Mouse (Mus musculus) hindbrain, embryonic 12.5 days (tissue): ENCODE data around the gene Abcd3. TPM values are rescaled to one million over a fixed set of nuclear protein-coding genes. Genes with fewer than 3 reads are reported as not detected.
"Not testable (repeated sequence)": the region's sequence is repeated elsewhere in the genome, so short reads cannot be mapped to it uniquely, and the experiment has no call there.

Source experiments
- ATAC-seq: fragments of 200-750 bp; cut with Nextera tagmentation; 2 replicates; pipeline ENCODE4 v1.8.0; 2017; ENCODE audit warnings: moderate TSS enrichment; ENCODE audit not compliant: low FRiP score
- H3K27ac ChIP-seq: fragments of 300-500 bp; sonication (generic); 2 replicates; pipeline ENCODE4 v1.5.1; 2016; ENCODE audit warnings: mild to moderate bottlenecking
- H3K27me3 ChIP-seq: fragments of 300-500 bp; sonication (generic); 2 replicates; pipeline ENCODE4 v1.6.1; 2016; ENCODE audit warnings: mild to moderate bottlenecking
- H3K36me3 ChIP-seq: fragments of 300-500 bp; sonication (generic); 2 replicates; pipeline ENCODE4 v1.6.1; 2016; ENCODE audit warnings: mild to moderate bottlenecking
- H3K4me1 ChIP-seq: fragments of 300-500 bp; sonication (generic); 2 replicates; pipeline ENCODE4 v1.6.1; 2016
- H3K4me2 ChIP-seq: fragments of 300-500 bp; sonication (generic); replicated peaks from 2 replicates; pipeline ENCODE4 v1.6.1; 2016; ENCODE audit warnings: mild to moderate bottlenecking
- H3K4me3 ChIP-seq: fragments of 300-500 bp; sonication (generic); 2 replicates; pipeline ENCODE4 v1.5.1; 2016; ENCODE audit warnings: mild to moderate bottlenecking
- H3K9ac ChIP-seq: fragments of 300-500 bp; sonication (generic); 2 replicates; pipeline ENCODE4 v1.6.1; 2016; ENCODE audit warnings: mild to moderate bottlenecking, moderate library complexity
- H3K9me3 ChIP-seq: fragments of 300-500 bp; sonication (generic); replicated peaks from 2 replicates; pipeline ENCODE4 v1.6.1; 2016; ENCODE audit warnings: mild to moderate bottlenecking
- WGBS: fragments of 180-500 bp; shearing (Covaris S2); methylation state at CpG from one replicate; pipeline ENCODE4 v1.1.7; 2016; 5-methylcytosine and 5-hydroxymethylcytosine counted together
- polyA plus RNA-seq: library from polyadenylated mRNA; unstranded; fragments of >200 nt; fragmentation: Nextera tagmentation; extraction: Ambion mirVana; gene quantifications from 2 replicates; pipeline ENCODE4 v1.2.1, GENCODE M21; 2016

Gene Abcd3
- polyA plus RNA-seq, 1 experiment from 2014 or later = 65.3 TPM

- no peak overlapping the region for H3K27ac ChIP-seq
- H3K9me3 ChIP-seq = no peaks in the 10 kb centered on the region
- H3K27me3 ChIP-seq = no peaks in the 10 kb centered on the region
- peak overlapping the region; percentile 82 for H3K4me3 ChIP-seq
- peak overlapping the region; percentile 87; the same call in 1 of the 2 replicates for H3K9ac ChIP-seq
- WGBS = 76% methylated on average over 5 of the region's 5 CpGs
- peaks cover 14% of the 10 kb centered on the region for H3K4me1 ChIP-seq
- ATAC-seq = no peak
- H3K4me2 ChIP-seq = peak overlapping the region; percentile 61
- no peaks in the 10 kb centered on the region for H3K36me3 ChIP-seq
These were observed 1.3 kb downstream of the Abcd3 start for GRCm38 (mm10) chr3:121813834-121814233.

- WGBS = 89% methylated on average over 3 of the region's 3 CpGs
- no peak overlapping the region for H3K4me2 ChIP-seq
- H3K27ac ChIP-seq = no peak overlapping the region
- H3K9me3 ChIP-seq = no peaks in the 10 kb centered on the region
- 0 out of 2 replicates have a peak, but pooled peaks cover 2% of the 10 kb centered on the region for H3K4me1 ChIP-seq
- 0 out of 2 replicates have a peak, but pooled peaks cover 3% of the 10 kb centered on the region for H3K36me3 ChIP-seq
- no peak for ATAC-seq
- no peak overlapping the region for H3K4me3 ChIP-seq
- H3K9ac ChIP-seq = no peak overlapping the region
- H3K27me3 ChIP-seq = no peaks in the 10 kb centered on the region
These were observed 6.9 kb downstream of the Abcd3 start for GRCm38 (mm10) chr3:121808246-121808645.

GRCm38 (mm10) chr3:121794214-121794613 lies 20.9 kb downstream of the Abcd3 start:
- no peak overlapping the region for H3K27ac ChIP-seq
- H3K4me3 ChIP-seq = no peak overlapping the region
- 0 out of 2 replicates have a peak, but pooled peaks cover 5% of the 10 kb centered on the region for H3K9me3 ChIP-seq
- H3K27me3 ChIP-seq = no peaks in the 10 kb centered on the region
- 50% methylated on average over 2 of the region's 2 CpGs for WGBS
- H3K4me1 ChIP-seq = no peaks in the 10 kb centered on the region; the same call in 1 of the 2 replicates
- no peak overlapping the region for H3K9ac ChIP-seq
- H3K36me3 ChIP-seq = no peaks in the 10 kb centered on the region
- H3K4me2 ChIP-seq = no peak overlapping the region
- ATAC-seq = no peak

- Histone ChIP-seq H3K4me1 (no peaks in the 10 kb centered on the region; the same call in 1 of the 2 replicates), H3K4me3 (no peak overlapping the region), H3K27ac (no peak overlapping the region), H3K9me3 (no peaks in the 10 kb centered on the region), H3K9ac (no peak overlapping the region), H3K27me3 (no peaks in the 10 kb centered on the region), H3K4me2 (no peak overlapping the region), H3K36me3 (no peaks in the 10 kb centered on the region)
- WGBS = 80% methylated on average over 4 of the region's 4 CpGs
- ATAC-seq = no peak
These were observed 22.9 kb downstream of the Abcd3 start for GRCm38 (mm10) chr3:121792246-121792645.

GRCm38 (mm10) chr3:121790442-121790841 lies 24.7 kb downstream of the Abcd3 start:
- no peaks in the 10 kb centered on the region for H3K9me3 ChIP-seq
- H3K9ac ChIP-seq = no peak overlapping the region
- no peak overlapping the region for H3K4me3 ChIP-seq
- no peaks in the 10 kb centered on the region for H3K27me3 ChIP-seq
- no peak overlapping the region for H3K4me2 ChIP-seq
- no peak overlapping the region for H3K27ac ChIP-seq
- WGBS = 48% methylated on average over 5 of the region's 5 CpGs
- no peaks in the 10 kb centered on the region; the same call in 1 of the 2 replicates for H3K4me1 ChIP-seq
- H3K36me3 ChIP-seq = no peaks in the 10 kb centered on the region
- peak; percentile 80 for ATAC-seq

- no peak overlapping the region for H3K4me3 ChIP-seq
- H3K27ac ChIP-seq = 0 out of 2 replicates have a peak overlapping the region, but pooled peaks have one; percentile 12
- H3K4me2 ChIP-seq = no peak overlapping the region
- no peak for ATAC-seq
- H3K9ac ChIP-seq = no peak overlapping the region
- H3K9me3 ChIP-seq = no peaks in the 10 kb centered on the region
- H3K36me3 ChIP-seq = no peaks in the 10 kb centered on the region
- WGBS = 71% methylated on average over 5 of the region's 5 CpGs
- no peaks in the 10 kb centered on the region for H3K27me3 ChIP-seq
- H3K4me1 ChIP-seq = no peaks in the 10 kb centered on the region
These were observed 25.3 kb downstream of the Abcd3 start for GRCm38 (mm10) chr3:121789790-121790189.

GRCm38 (mm10) chr3:121783020-121783419 lies 32.1 kb downstream of the Abcd3 start:
- Histone ChIP-seq H3K27ac (no peak overlapping the region), H3K9ac (no peak overlapping the region), H3K9me3 (no peaks in the 10 kb centered on the region), H3K4me2 (no peak overlapping the region), H3K36me3 (0 out of 2 replicates have a peak, but pooled peaks cover 4% of the 10 kb centered on the region), H3K4me1 (no peaks in the 10 kb centered on the region), H3K27me3 (no peaks in the 10 kb centered on the region), H3K4me3 (no peak overlapping the region)
- WGBS = 88% methylated on average over 6 of the region's 6 CpGs
- no peak for ATAC-seq

- Histone ChIP-seq H3K27me3 (no peaks in the 10 kb centered on the region), H3K9ac (no peak overlapping the region), H3K27ac (no peak overlapping the region), H3K4me3 (no peak overlapping the region), H3K9me3 (no peaks in the 10 kb centered on the region), H3K4me2 (no peak overlapping the region), H3K36me3 (peaks cover 3% of the 10 kb centered on the region; the same call in 1 of the 2 replicates), H3K4me1 (no peaks in the 10 kb centered on the region)
- 48% methylated on average over 7 of the region's 7 CpGs for WGBS
- no peak for ATAC-seq
These were observed 37.2 kb downstream of the Abcd3 start for GRCm38 (mm10) chr3:121777943-121778342.

GRCm38 (mm10) chr3:121773336-121773735 lies 41.8 kb downstream of the Abcd3 start:
- H3K27me3 ChIP-seq, H3K9me3 ChIP-seq, ATAC-seq, H3K9ac ChIP-seq, H3K27ac ChIP-seq, H3K4me2 ChIP-seq, H3K4me3 ChIP-seq, H3K4me1 ChIP-seq: not testable (repeated sequence)
- 96% methylated on average over 4 of the region's 4 CpGs for WGBS
- H3K36me3 ChIP-seq = peaks cover 27% of the 10 kb centered on the region

- peaks cover 60% of the 10 kb centered on the region for H3K36me3 ChIP-seq
- no peak overlapping the region for H3K9ac ChIP-seq
- H3K4me2 ChIP-seq = no peak overlapping the region
- no peak overlapping the region for H3K4me3 ChIP-seq
- no peaks in the 10 kb centered on the region for H3K4me1 ChIP-seq
- H3K9me3 ChIP-seq = no peaks in the 10 kb centered on the region
- no peaks in the 10 kb centered on the region for H3K27me3 ChIP-seq
- 95% methylated on average over 3 of the region's 3 CpGs for WGBS
- no peak overlapping the region for H3K27ac ChIP-seq
- ATAC-seq = no peak
These were observed 46.3 kb downstream of the Abcd3 start for GRCm38 (mm10) chr3:121768770-121769169.

- H3K36me3 ChIP-seq = peaks cover 58% of the 10 kb centered on the region
- no peak overlapping the region for H3K4me3 ChIP-seq
- H3K4me2 ChIP-seq = no peak overlapping the region
- no peaks in the 10 kb centered on the region for H3K27me3 ChIP-seq
- no peaks in the 10 kb centered on the region for H3K9me3 ChIP-seq
- H3K4me1 ChIP-seq = no peaks in the 10 kb centered on the region
- WGBS = 90% methylated on average over 5 of the region's 5 CpGs
- no peak for ATAC-seq
- no peak overlapping the region for H3K27ac ChIP-seq
- no peak overlapping the region for H3K9ac ChIP-seq
These were observed 48.3 kb downstream of the Abcd3 start for GRCm38 (mm10) chr3:121766818-121767217.

GRCm38 (mm10) chr3:121766048-121766447 lies 49.1 kb downstream of the Abcd3 start:
- H3K36me3 ChIP-seq = peaks cover 52% of the 10 kb centered on the region
- no peaks in the 10 kb centered on the region for H3K9me3 ChIP-seq
- ATAC-seq = no peak
- H3K27ac ChIP-seq = no peak overlapping the region
- H3K27me3 ChIP-seq = no peaks in the 10 kb centered on the region
- no peak overlapping the region for H3K4me2 ChIP-seq
- no peak overlapping the region for H3K9ac ChIP-seq
- no peaks in the 10 kb centered on the region for H3K4me1 ChIP-seq
- no peak overlapping the region for H3K4me3 ChIP-seq

- H3K27ac ChIP-seq = no peak overlapping the region
- ATAC-seq = no peak
- H3K4me1 ChIP-seq = no peaks in the 10 kb centered on the region
- no peaks in the 10 kb centered on the region for H3K9me3 ChIP-seq
- H3K9ac ChIP-seq = no peak overlapping the region
- no peak overlapping the region for H3K4me3 ChIP-seq
- H3K27me3 ChIP-seq = no peaks in the 10 kb centered on the region
- H3K36me3 ChIP-seq = peaks cover 41% of the 10 kb centered on the region
- no peak overlapping the region for H3K4me2 ChIP-seq
- WGBS = 65% methylated on average over 4 of the region's 4 CpGs
These were observed 52.8 kb downstream of the Abcd3 start for GRCm38 (mm10) chr3:121762056-121762852.
